Mouse (Mus musculus) MEL (cell line): ENCODE results near the gene Ndufb10. TPM values are rescaled to one million over a fixed set of nuclear protein-coding genes. Genes with fewer than 3 reads are reported as not detected.

ENCODE experiments used
- DNase-seq: peaks from one replicate; pipeline ENCODE4 v3.0.0; 2011; ENCODE audit warnings: low read depth, low spot score
- H3K27ac ChIP-seq: 2 replicates; pipeline ENCODE4 v1.5.1; 2012; ENCODE audit warnings: low read depth, mild to moderate bottlenecking, control low read depth, low read length, moderate library complexity; ENCODE audit not compliant: control insufficient read depth
- H3K27me3 ChIP-seq, 2 experiments: fragments of 150-350 bp in 1 of 2; sonication (generic) in 1 of 2; 2 replicates each; pipeline ENCODE4 v1.6.1; 2012; ENCODE audit warnings: low read length in 2 of 2, mild to moderate bottlenecking in 2 of 2, improper control_type of control experiment in 1 of 2, moderate library complexity in 1 of 2; ENCODE audit not compliant: insufficient read depth in 2 of 2, control insufficient read depth in 1 of 2
- H3K36me3 ChIP-seq, 2 experiments: 2 replicates each; pipeline ENCODE4 v1.6.1; 2012 to 2014; ENCODE audit warnings: low read length in 2 of 2, improper control_type of control experiment in 1 of 2, inconsistent platforms in 1 of 2, mild to moderate bottlenecking in 1 of 2; ENCODE audit not compliant: insufficient read depth in 2 of 2, control insufficient read depth in 1 of 2
- H3K4me1 ChIP-seq, 2 experiments: fragments of 150-350 bp in 1 of 2; sonication (generic) in 1 of 2; 2 replicates each; pipeline ENCODE4 v1.6.1; 2012; ENCODE audit warnings: low read length in 2 of 2, improper control_type of control experiment in 1 of 2, mild to moderate bottlenecking in 1 of 2; ENCODE audit not compliant: insufficient read depth in 2 of 2, control insufficient read depth in 1 of 2
- H3K4me3 ChIP-seq, 2 experiments: fragments of 150-350 bp in 1 of 2; sonication (generic) in 1 of 2; 2 replicates each; pipeline ENCODE4 v1.5.1; 2012; ENCODE audit warnings: low read depth in 2 of 2, low read length in 2 of 2, mild to moderate bottlenecking in 2 of 2, moderate library complexity in 2 of 2, control low read depth in 1 of 2, improper control_type of control experiment in 1 of 2; ENCODE audit not compliant: control insufficient read depth in 1 of 2, insufficient read depth in 1 of 2
- H3K79me2 ChIP-seq: 2 replicates; pipeline ENCODE4 v1.6.1; 2012; ENCODE audit warnings: mild to moderate bottlenecking, low read length, moderate library complexity; ENCODE audit not compliant: control insufficient read depth, poor library complexity, insufficient read depth
- H3K9ac ChIP-seq: 2 replicates; pipeline ENCODE4 v1.6.1; 2012; ENCODE audit warnings: low read depth, mild to moderate bottlenecking, control low read depth, low read length, moderate library complexity; ENCODE audit not compliant: control insufficient read depth, poor library complexity, severe bottlenecking
- H3K9me3 ChIP-seq: fragments of 150-350 bp; sonication (generic); replicated peaks from 2 replicates; pipeline ENCODE4 v1.6.1; 2012; ENCODE audit warnings: mild to moderate bottlenecking, low read length, improper control_type of control experiment, moderate library complexity; ENCODE audit not compliant: insufficient read depth
- CHD2 ChIP-seq: IDR thresholded peaks from 2 replicates; pipeline ENCODE4 v1.6.1; 2011; ENCODE audit warnings: low read length, improper control_type of control experiment
- CTCF ChIP-seq, 3 experiments: IDR thresholded peaks in 2 of 3; conservative IDR thresholded peaks in 1 of 3; 2 replicates each; pipeline ENCODE4 v1.5.1; 2011 to 2012; ENCODE audit warnings: low read length in 3 of 3, low read depth in 2 of 3, mild to moderate bottlenecking in 2 of 3, improper control_type of control experiment in 1 of 3, inconsistent platforms in 1 of 3, mixed read lengths in 1 of 3, moderate library complexity in 1 of 3; ENCODE audit not compliant: control insufficient read depth in 1 of 3, insufficient read depth in 1 of 3, poor library complexity in 1 of 3, severe bottlenecking in 1 of 3
- E2F4 ChIP-seq: IDR thresholded peaks from 2 replicates; pipeline ENCODE4 v1.6.1; 2011; ENCODE audit warnings: low read depth, low read length, improper control_type of control experiment, borderline replicate concordance
- GATA1 ChIP-seq: IDR thresholded peaks from 2 replicates; pipeline ENCODE4 v1.6.1; 2011; ENCODE audit warnings: low read depth, low read length, improper control_type of control experiment
- HCFC1 ChIP-seq: IDR thresholded peaks from 2 replicates; pipeline ENCODE4 v1.6.1; 2012; ENCODE audit warnings: low read depth, mild to moderate bottlenecking, inconsistent platforms, low read length, improper control_type of control experiment, moderate library complexity
- JUND ChIP-seq: IDR thresholded peaks from 2 replicates; pipeline ENCODE4 v1.6.1; 2011; ENCODE audit warnings: low read depth, mild to moderate bottlenecking, improper control_type of control experiment, low read length
- MXI1 ChIP-seq: IDR thresholded peaks from 2 replicates; pipeline ENCODE4 v1.6.1; 2011; ENCODE audit warnings: mild to moderate bottlenecking, low read depth, low read length, improper control_type of control experiment
- MYB ChIP-seq: IDR thresholded peaks from 2 replicates; pipeline ENCODE4 v1.6.1; 2011; ENCODE audit warnings: mild to moderate bottlenecking, low read depth, low read length, improper control_type of control experiment
- MYC ChIP-seq: IDR thresholded peaks from 2 replicates; pipeline ENCODE4 v1.6.1; 2011; ENCODE audit warnings: low read depth, mild to moderate bottlenecking, low read length, improper control_type of control experiment, moderate library complexity
- TBP ChIP-seq: IDR thresholded peaks from 2 replicates; pipeline ENCODE4 v1.8.0; 2011; ENCODE audit warnings: low read depth, low read length, improper control_type of control experiment
- TCF12 ChIP-seq: IDR thresholded peaks from 2 replicates; pipeline ENCODE4 v1.6.1; 2014; ENCODE audit warnings: low read depth, mild to moderate bottlenecking, inconsistent platforms, low read length, improper control_type of control experiment, moderate library complexity
- USF1 ChIP-seq: IDR thresholded peaks from 2 replicates; pipeline ENCODE4 v1.6.1; 2014; ENCODE audit warnings: low read depth, mild to moderate bottlenecking, inconsistent platforms, low read length, improper control_type of control experiment, moderate library complexity
- ZC3H11A ChIP-seq: IDR thresholded peaks from 2 replicates; pipeline ENCODE4 v1.6.1; 2012; ENCODE audit warnings: low read depth, mild to moderate bottlenecking, inconsistent platforms, low read length, improper control_type of control experiment
- ZKSCAN1 ChIP-seq: IDR thresholded peaks from 2 replicates; pipeline ENCODE4 v1.6.1; 2012; ENCODE audit warnings: low read depth, mild to moderate bottlenecking, inconsistent platforms, low read length, improper control_type of control experiment, moderate library complexity
- polyA plus RNA-seq, 2 experiments: library from polyadenylated mRNA; stranded (reverse) in 1 of 2; unstranded in 1 of 2; fragments of >175 nt in 1 of 2; fragments of >200 nt in 1 of 2; gene quantifications; 2 replicates each; pipeline versions ENCODE4 v1.2.1 to v1.2.4; 2012; ENCODE audit warnings: low replicate concordance in 2 of 2, low read depth in 1 of 2; ENCODE audit not compliant: insufficient read length in 2 of 2, insufficient read depth in 1 of 2, missing spikeins in 1 of 2
- total RNA-seq: library from RNA; depleted of rRNA; stranded (reverse); fragments of 300-350 nt; gene quantifications from 2 replicates; pipeline ENCODE4 v1.2.3, GENCODE M21; 2012

The Ndufb10 gene
- total and polyA plus RNA-seq, 3 experiments = 230 to 292 TPM; not detected in 1

- TF ChIP-seq CTCF (IDR thresholded peaks at IDR 0.05 in 2 of 3, conservative IDR thresholded peaks at IDR 0.05 in 1 of 3; ENCODE audit: control insufficient read depth in 1 of 3, insufficient read depth in 1 of 3, low read depth in 2 of 3, low read length in 3 of 3, poor library complexity in 1 of 3, severe bottlenecking in 1 of 3) = no peak
- no peak for TF ChIP-seq MYB
- TF ChIP-seq ZC3H11A = no peak
- no peak for TF ChIP-seq JUND
- no peak for TF ChIP-seq TCF12
- no peak for TF ChIP-seq GATA1
- no peak for TF ChIP-seq ZKSCAN1
- TF ChIP-seq HCFC1 = no peak
- no peak for TF ChIP-seq MXI1
- no peak for DNase-seq
- H3K4me3 ChIP-seq = no peak within 1 kb of the TSS
- H3K9ac ChIP-seq = no peak within 1 kb of the TSS
- H3K4me1 ChIP-seq = no peaks in the 10 kb centered on the region
- no peaks in the 10 kb centered on the region for H3K79me2 ChIP-seq
- no peaks in the 10 kb centered on the region for H3K9me3 ChIP-seq
- no peak within 1 kb of the TSS for H3K27ac ChIP-seq
- no peaks in the 10 kb centered on the region for H3K36me3 ChIP-seq
- H3K27me3 ChIP-seq = peaks cover under 1 to 2% of the 10 kb centered on the region in 2 experiments; a peak in 3 of 4 replicates
Observed at GRCm38 (mm10) chr17:24752415-24753394, 28.4 kb upstream of the Ndufb10 start, which contains the start of gene Hs3st6. Gene Hs3st6 (plus strand): TSS chr17:24752988.

DNA sequence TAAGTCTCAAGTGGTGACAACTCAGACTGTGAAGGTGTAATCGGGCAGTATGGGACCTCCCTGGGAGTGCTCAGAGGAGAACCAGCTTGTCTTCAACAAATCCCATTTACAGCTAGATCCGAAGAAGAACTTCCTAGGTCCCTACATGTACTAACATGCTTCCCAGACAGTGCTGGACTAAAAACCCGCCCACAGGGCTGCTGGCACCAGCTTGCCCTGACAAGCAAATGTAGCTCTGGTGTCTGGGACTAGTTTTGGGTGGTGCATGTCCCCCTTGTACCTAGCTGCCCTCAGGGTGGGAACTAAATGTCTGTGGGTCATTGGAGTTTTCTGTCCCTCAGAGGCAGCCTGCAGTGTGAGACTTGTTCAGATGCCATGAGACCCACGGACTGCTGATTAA, 27.2 kb upstream of the Ndufb10 start:
- H3K79me2 ChIP-seq = no peaks in the 10 kb centered on the region
- TF ChIP-seq USF1 (no peak), TBP (no peak), CHD2 (no peak), CTCF (IDR thresholded peaks at IDR 0.05 in 2 of 3, conservative IDR thresholded peaks at IDR 0.05 in 1 of 3; ENCODE audit: control insufficient read depth in 1 of 3, insufficient read depth in 1 of 3, low read depth in 2 of 3, low read length in 3 of 3, poor library complexity in 1 of 3, severe bottlenecking in 1 of 3) (no peak)
- TF ChIP-seq, all 39 proteins: peak for 0

DNA sequence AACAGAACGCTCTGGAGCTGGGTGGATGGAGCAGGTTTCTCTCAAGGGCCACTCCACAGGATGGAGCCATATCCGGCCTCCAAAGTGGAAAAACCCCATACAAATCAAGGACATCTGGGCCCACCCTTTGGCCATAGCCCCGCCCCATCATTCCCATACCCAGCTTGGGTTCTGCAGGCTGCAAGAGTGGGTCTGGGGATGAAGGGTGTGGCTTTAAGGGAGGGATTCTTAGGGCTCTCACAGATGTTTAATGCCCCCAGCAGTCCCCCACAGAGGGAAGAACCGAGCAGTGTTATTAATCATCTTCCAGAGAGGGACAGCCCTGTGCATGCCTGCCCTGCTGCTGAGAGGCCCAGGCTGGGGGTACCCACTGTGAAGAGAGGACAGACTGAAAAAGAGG, 22.7 kb upstream of the Ndufb10 start:
- Histone ChIP-seq H3K9ac (no peak overlapping the region), H3K4me3 (no peak overlapping the region), H3K79me2 (no peaks in the 10 kb centered on the region), H3K36me3 (no peaks in the 10 kb centered on the region), H3K27me3 (peaks cover 2 to 4% of the 10 kb centered on the region in 2 experiments; a peak in 2 of 4 replicates), H3K9me3 (no peaks in the 10 kb centered on the region), H3K4me1 (no peaks in the 10 kb centered on the region), H3K27ac (no peak overlapping the region)
- DNase-seq = no peak
- TF ChIP-seq MYC (no peak), TCF12 (no peak), E2F4 (no peak)

More for the DNA sequence above, 27.2 kb upstream of the Ndufb10 start:
- Histone ChIP-seq H3K36me3 (no peaks in the 10 kb centered on the region), H3K9ac (no peak overlapping the region), H3K27me3 (peaks cover 2 to 4% of the 10 kb centered on the region in 2 experiments; a peak in 3 of 4 replicates), H3K9me3 (no peaks in the 10 kb centered on the region), H3K4me3 (no peak overlapping the region), H3K27ac (no peak overlapping the region), H3K4me1 (no peaks in the 10 kb centered on the region)
- no peak for DNase-seq
